Mouse (Mus musculus) gastrocnemius, postnatal 4 days (tissue): ENCODE measurements around the gene Fam221b. TPM values are rescaled to one million over a fixed set of nuclear protein-coding genes. Genes with fewer than 3 reads are reported as not detected.

ENCODE experiments used
- DNase-seq, 2 experiments: peaks; one replicate each; pipeline ENCODE4 v3.0.0; 2021 to 2022; ENCODE audit warnings: low spot score in 2 of 2, mixed read lengths in 2 of 2
- microRNA-seq: library from miRNA; unstranded; fragments of <30 nt; microRNA quantifications from one replicate; pipeline ENCODE4 v1.2.0, GENCODE M21; 2021
- total RNA-seq, 2 experiments: library from RNA; stranded (reverse); gene quantifications; 2 replicates each; pipeline ENCODE4 v1.2.3; 2021

Gene Fam221b
- total RNA-seq, 2 experiments from 2014 or later, result 0.13 to 0.44 TPM

GRCm38 (mm10) chr4:43620146-43620778, 48.7 kb downstream of the Fam221b start:
- no peak for DNase-seq

GRCm38 (mm10) chr4:43613060-43613730, 55.8 kb downstream of the Fam221b start:
- DNase-seq, result no peak

GRCm38 (mm10) chr4:43612534-43612933, 56.4 kb downstream of the Fam221b start:
- DNase-seq, result no peak

Small RNAs within 50 kb of the gene (microRNA-seq; reads per million reads assigned to microRNA genes)
- gene Gm25262, result not detected

Other genes with a start within 250 kb of the Fam221b start
- gene Fam166b, start 240.0 kb downstream of the Fam221b start, total RNA-seq, result under 1 TPM in 1 of 2 experiments, not detected in 1; 0.47 TPM
- gene Tesk1, start 227.2 kb downstream of the Fam221b start, total RNA-seq, result 10 to 100 TPM; 39.3 to 40.9 TPM
- gene Cd72, start 214.5 kb downstream of the Fam221b start, total RNA-seq, result under 1 TPM; 0.32 to 0.75 TPM
- gene Sit1, start 185.4 kb downstream of the Fam221b start, total RNA-seq, result not detected
- 10 to 100 TPM; 23.3 to 28.6 TPM for gene Ccdc107, start 176.2 kb downstream of the Fam221b start, total RNA-seq
- gene Arhgef39, start 169.4 kb downstream of the Fam221b start, total RNA-seq, result 1 to 10 TPM; 7.9 to 8.9 TPM
- 1 to 10 TPM; 1.2 to 3.1 TPM for gene Car9, start 162.2 kb downstream of the Fam221b start, total RNA-seq
- gene Tpm2, start 145.4 kb downstream of the Fam221b start, total RNA-seq, result 1,000 to 10,000 TPM; 9,033 to 9,337 TPM
- 10 to 100 TPM; 51.9 to 55.1 TPM for gene Creb3, start 106.8 kb downstream of the Fam221b start, total RNA-seq
- gene Tln1, start 106.5 kb downstream of the Fam221b start, total RNA-seq, result 100 to 1,000 TPM; 137 to 140 TPM
- 10 to 100 TPM; 37.1 to 41.3 TPM for gene Rgp1, start 90.4 kb downstream of the Fam221b start, total RNA-seq
- gene Gba2, start 90.3 kb downstream of the Fam221b start, total RNA-seq, result 10 to 100 TPM; 11.5 to 12.0 TPM
- gene Msmp, start 84.7 kb downstream of the Fam221b start, total RNA-seq, result not detected
- gene Npr2, start 37.2 kb downstream of the Fam221b start, total RNA-seq, result 10 to 100 TPM; 42.9 to 49.7 TPM
- under 1 TPM in 1 of 2 experiments, not detected in 1; 0.26 TPM for gene Spag8, start 15.6 kb downstream of the Fam221b start, total RNA-seq
- 10 to 100 TPM; 57.6 to 66.5 TPM for gene Hint2, start 12.7 kb downstream of the Fam221b start, total RNA-seq
- gene Tmem8b, start 174 bp downstream of the Fam221b start, total RNA-seq, result 10 to 100 TPM in 1 of 2 experiments, 1 to 10 TPM in 1; 9.4 to 12.0 TPM
- gene Olfr70, start 31.7 kb upstream of the Fam221b start, total RNA-seq, result not detected
- gene Olfr71, start 41.1 kb upstream of the Fam221b start, total RNA-seq, result not detected
- gene Hrct1, start 58.0 kb upstream of the Fam221b start, total RNA-seq, result 1 to 10 TPM; 2.2 TPM
- 1 to 10 TPM; 1.4 to 1.5 TPM for gene Spaar, start 60.9 kb upstream of the Fam221b start, total RNA-seq
- not detected for gene Olfr159, start 101.9 kb upstream of the Fam221b start, total RNA-seq
- gene Olfr156, start 154.8 kb upstream of the Fam221b start, total RNA-seq, result not detected
- gene Olfr157, start 171.1 kb upstream of the Fam221b start, total RNA-seq, result not detected
- gene Olfr155, start 182.4 kb upstream of the Fam221b start, total RNA-seq, result not detected
- gene Reck, start 206.4 kb upstream of the Fam221b start, total RNA-seq, result 10 to 100 TPM; 25.7 to 26.2 TPM